Mouse (Mus musculus) myocyte (in vitro differentiated cells): ENCODE measurements around the gene Thbs4. TPM values are rescaled to one million over a fixed set of nuclear protein-coding genes. Genes with fewer than 3 reads are reported as not detected.

Source experiments
- H3K27me3 ChIP-seq: one replicate; pipeline ENCODE4 v1.6.1; 2011; ENCODE audit not compliant: control insufficient read depth, insufficient read depth, insufficient read length
- H3K36me3 ChIP-seq: one replicate; pipeline ENCODE4 v1.6.1; 2011; ENCODE audit not compliant: control insufficient read depth, insufficient read depth
- H3K4me2 ChIP-seq: one replicate; pipeline ENCODE4 v1.6.1; 2011; ENCODE audit warnings: low read depth, control low read depth
- H3K4me3 ChIP-seq: one replicate; pipeline ENCODE4 v1.5.1; 2011; ENCODE audit warnings: mild to moderate bottlenecking, control low read depth, moderate library complexity
- H3K79me2 ChIP-seq: one replicate; pipeline ENCODE4 v1.6.1; 2011; ENCODE audit not compliant: control insufficient read depth, insufficient read depth
- H3ac ChIP-seq: one replicate; pipeline ENCODE4 v1.6.1; 2011; ENCODE audit not compliant: control insufficient read depth, insufficient read length
- CEBPB ChIP-seq: IDR thresholded peaks from 2 replicates; pipeline ENCODE4 v1.6.1; 2011; ENCODE audit warnings: mild to moderate bottlenecking, moderate library complexity; ENCODE audit not compliant: poor library complexity, insufficient read depth, severe bottlenecking
- E2F4 ChIP-seq: IDR thresholded peaks from one replicate; pipeline ENCODE4 v1.6.1; 2011; ENCODE audit warnings: mild to moderate bottlenecking, control low read depth, moderate library complexity; ENCODE audit not compliant: insufficient read depth
- MAX ChIP-seq: IDR thresholded peaks from one replicate; pipeline ENCODE4 v1.6.1; 2011; ENCODE audit warnings: low read depth, mild to moderate bottlenecking, control low read depth
- MYOD1 ChIP-seq, 3 experiments: IDR thresholded peaks; one replicate each; pipeline ENCODE4 v1.6.1; 2011; ENCODE audit warnings: control low read depth in 2 of 3, low read depth in 2 of 3, mild to moderate bottlenecking in 2 of 3, moderate library complexity in 1 of 3; ENCODE audit not compliant: insufficient read length in 2 of 3, control insufficient read depth in 1 of 3
- MYOG ChIP-seq, 3 experiments: IDR thresholded peaks; one replicate each; pipeline ENCODE4 v1.6.1; 2011; ENCODE audit warnings: control low read depth in 2 of 3, low read depth in 2 of 3, mild to moderate bottlenecking in 2 of 3; ENCODE audit not compliant: insufficient read length in 2 of 3, control insufficient read depth in 1 of 3, insufficient read depth in 1 of 3
- POLR2A ChIP-seq: IDR thresholded peaks from one replicate; pipeline ENCODE4 v1.6.1; 2011; ENCODE audit warnings: low read depth, mild to moderate bottlenecking, control low read depth, moderate library complexity; ENCODE audit not compliant: insufficient read length
- POLR2AphosphoS2 ChIP-seq: IDR thresholded peaks from one replicate; pipeline ENCODE4 v1.6.1; 2011; ENCODE audit warnings: low read depth, control low read depth; ENCODE audit not compliant: insufficient read length
- REST ChIP-seq: IDR thresholded peaks from one replicate; pipeline ENCODE4 v1.6.1; 2011; ENCODE audit warnings: mild to moderate bottlenecking, control low read depth, moderate library complexity; ENCODE audit not compliant: insufficient read depth, insufficient read length
- SRF ChIP-seq: IDR thresholded peaks from one replicate; pipeline ENCODE4 v1.6.1; 2011; ENCODE audit warnings: low read depth; ENCODE audit not compliant: control insufficient read depth, insufficient read length
- TCF12 ChIP-seq: IDR thresholded peaks from one replicate; pipeline ENCODE4 v1.6.1; 2011; ENCODE audit warnings: mild to moderate bottlenecking, control low read depth; ENCODE audit not compliant: poor library complexity, insufficient read depth, severe bottlenecking
- TCF3 ChIP-seq: IDR thresholded peaks from one replicate; pipeline ENCODE4 v1.6.1; 2011; ENCODE audit warnings: low read depth, control low read depth; ENCODE audit not compliant: insufficient read length
- USF1 ChIP-seq: IDR thresholded peaks from one replicate; pipeline ENCODE4 v1.6.1; 2011; ENCODE audit warnings: low read depth, mild to moderate bottlenecking, control low read depth, moderate library complexity
- polyA plus RNA-seq: library from polyadenylated mRNA; unstranded; fragments of >200 nt; fragmentation: generic; extraction: Trizol; gene quantifications from one replicate; pipeline ENCODE4 v1.2.1, GENCODE M21; 2012; ENCODE audit warnings: missing spikeins

Thbs4 gene
- not detected for polyA plus RNA-seq

GRCm38 (mm10) chr13:92794462-92795214 is at the start of gene Thbs4:
Gene Thbs4 (minus strand): TSS chr13:92794818.
- Histone ChIP-seq H3K4me3 (no peak within 1 kb of the TSS), H3K79me2 (no peaks in the 10 kb centered on the region), H3K4me2 (no peak within 1 kb of the TSS), H3ac (no peak within 1 kb of the TSS), H3K27me3 (no peaks in the 10 kb centered on the region), H3K36me3 (no peaks in the 10 kb centered on the region)
- TF ChIP-seq POLR2A = no peak
- TF ChIP-seq E2F4 = no peak
- TF ChIP-seq REST = no peak
- TF ChIP-seq TCF12 = no peak
- no peak for TF ChIP-seq SRF
- TF ChIP-seq MYOG (IDR thresholded peaks at IDR 0.05; ENCODE audit: control insufficient read depth in 1 of 3, insufficient read depth in 1 of 3, insufficient read length in 2 of 3, low read depth in 2 of 3) = no peak
- TF ChIP-seq USF1 = no peak
- TF ChIP-seq MYOD1 (IDR thresholded peaks at IDR 0.05; ENCODE audit: control insufficient read depth in 1 of 3, insufficient read length in 2 of 3, low read depth in 2 of 3) = no peak
- TF ChIP-seq MAX = no peak
- TF ChIP-seq TCF3 = no peak
- TF ChIP-seq POLR2AphosphoS2 = no peak
- no peak for TF ChIP-seq CEBPB

GRCm38 (mm10) chr13:92833162-92833561 is 38.5 kb upstream of the Thbs4 start:
- no peak overlapping the region for H3K4me2 ChIP-seq
- H3ac ChIP-seq = no peak overlapping the region
- no peaks in the 10 kb centered on the region for H3K79me2 ChIP-seq
- H3K27me3 ChIP-seq = no peaks in the 10 kb centered on the region
- TF ChIP-seq CEBPB (no peak), USF1 (no peak), TCF12 (no peak), TCF3 (no peak), MYOG (IDR thresholded peaks at IDR 0.05; ENCODE audit: control insufficient read depth in 1 of 3, insufficient read depth in 1 of 3, insufficient read length in 2 of 3, low read depth in 2 of 3) (no peak), SRF (no peak), MYOD1 (IDR thresholded peaks at IDR 0.05; ENCODE audit: control insufficient read depth in 1 of 3, insufficient read length in 2 of 3, low read depth in 2 of 3) (no peak), REST (no peak), POLR2A (no peak), POLR2AphosphoS2 (no peak), MAX (no peak), E2F4 (no peak)
- H3K36me3 ChIP-seq = no peaks in the 10 kb centered on the region
- H3K4me3 ChIP-seq = no peak overlapping the region

GRCm38 (mm10) chr13:92828820-92829219 is 34.2 kb upstream of the Thbs4 start:
- Histone ChIP-seq H3ac (no peak overlapping the region), H3K4me2 (peak overlapping the region; percentile 52), H3K4me3 (no peak overlapping the region), H3K36me3 (no peaks in the 10 kb centered on the region), H3K79me2 (no peaks in the 10 kb centered on the region), H3K27me3 (no peaks in the 10 kb centered on the region)
- TF ChIP-seq MAX (no peak), TCF12 (no peak), E2F4 (no peak), POLR2A (no peak), CEBPB (no peak), TCF3 (no peak), SRF (no peak), MYOG (IDR thresholded peaks at IDR 0.05; ENCODE audit: control insufficient read depth in 1 of 3, insufficient read depth in 1 of 3, insufficient read length in 2 of 3, low read depth in 2 of 3) (no peak), POLR2AphosphoS2 (no peak), REST (no peak), USF1 (no peak), MYOD1 (IDR thresholded peaks at IDR 0.05; ENCODE audit: control insufficient read depth in 1 of 3, insufficient read length in 2 of 3, low read depth in 2 of 3) (no peak)

- H3K4me2 ChIP-seq = peak overlapping the region; percentile 18
- H3K79me2 ChIP-seq = no peaks in the 10 kb centered on the region
- no peaks in the 10 kb centered on the region for H3K27me3 ChIP-seq
- no peak for TF ChIP-seq TCF3
- no peak for TF ChIP-seq POLR2AphosphoS2
- TF ChIP-seq E2F4 = no peak
- no peak for TF ChIP-seq TCF12
- no peak for TF ChIP-seq CEBPB
- TF ChIP-seq USF1 = no peak
- TF ChIP-seq MYOD1 (IDR thresholded peaks at IDR 0.05; ENCODE audit: control insufficient read depth in 1 of 3, insufficient read length in 2 of 3, low read depth in 2 of 3) = no peak
- TF ChIP-seq REST = no peak
- H3K4me3 ChIP-seq = no peak overlapping the region
- no peak overlapping the region for H3ac ChIP-seq
- no peaks in the 10 kb centered on the region for H3K36me3 ChIP-seq
Observed at GRCm38 (mm10) chr13:92817357-92817756, 22.7 kb upstream of the Thbs4 start.

GRCm38 (mm10) chr13:92816329-92816728 is 21.7 kb upstream of the Thbs4 start:
- H3K79me2 ChIP-seq = no peaks in the 10 kb centered on the region
- H3K36me3 ChIP-seq = no peaks in the 10 kb centered on the region
- no peak overlapping the region for H3K4me2 ChIP-seq
- no peak overlapping the region for H3ac ChIP-seq
- H3K4me3 ChIP-seq = no peak overlapping the region
- TF ChIP-seq POLR2AphosphoS2 (no peak), USF1 (no peak), REST (no peak), MAX (no peak), E2F4 (no peak), SRF (no peak), TCF3 (no peak), CEBPB (no peak), POLR2A (no peak), MYOG (IDR thresholded peaks at IDR 0.05; ENCODE audit: control insufficient read depth in 1 of 3, insufficient read depth in 1 of 3, insufficient read length in 2 of 3, low read depth in 2 of 3) (no peak), TCF12 (no peak), MYOD1 (IDR thresholded peaks at IDR 0.05; ENCODE audit: control insufficient read depth in 1 of 3, insufficient read length in 2 of 3, low read depth in 2 of 3) (no peak)
- H3K27me3 ChIP-seq = no peaks in the 10 kb centered on the region
